Mouse (Mus musculus): Measurements from ENCODE around the gene Ikzf1.

DNA sequence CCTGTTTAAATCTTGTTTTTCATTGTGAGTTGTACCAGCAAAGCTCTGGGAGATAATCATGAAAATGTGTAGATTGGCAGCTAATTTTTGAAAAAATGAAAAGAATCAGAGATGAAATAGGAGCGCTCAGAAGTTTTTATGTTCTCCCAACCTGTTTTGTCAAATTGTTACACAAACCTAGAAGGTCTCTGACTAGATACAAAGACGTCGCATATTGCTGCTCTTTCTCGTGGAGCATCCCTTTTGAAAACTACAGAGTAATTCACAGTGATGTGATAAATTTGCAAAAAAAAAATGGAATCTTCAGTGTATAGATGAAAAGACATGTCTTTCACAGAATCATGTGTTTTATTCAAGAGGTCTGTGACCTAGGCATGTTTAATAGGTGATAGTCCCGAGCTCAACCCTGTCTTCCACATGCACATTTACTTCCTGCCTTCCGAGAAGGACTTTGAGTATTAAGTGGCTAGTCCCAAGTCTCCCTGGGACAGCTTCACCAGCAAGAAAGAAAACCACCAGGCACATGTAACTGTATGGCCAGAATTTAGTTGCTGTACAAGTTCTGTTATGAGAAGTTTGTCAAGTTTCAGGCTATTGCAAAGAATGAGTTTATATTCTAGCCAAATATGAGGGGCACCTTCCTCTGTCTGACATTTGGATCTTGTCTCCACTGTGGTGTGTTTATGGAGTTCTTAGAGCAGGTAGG lies 9.8 kb downstream of the Ikzf1 start:
- TF ChIP-seq CTCF (IDR thresholded peaks at IDR 0.05; ENCODE audit: extremely low read depth, insufficient read length, insufficient replicate concordance, low read depth, low read length) (no peak), POLR2A (IDR thresholded peaks at IDR 0.05; ENCODE audit: low read depth, low read length) (no peak)

Measured in small intestine, adult 2 months (tissue).